Mouse (Mus musculus) CH12.LX (cell line): ENCODE results near the gene Ildr1. TPM values are rescaled to one million over a fixed set of nuclear protein-coding genes. Genes with fewer than 3 reads are reported as not detected.

Experiments
- DNase-seq: peaks from one replicate; pipeline ENCODE4 v3.0.0-alpha.2; 2013; ENCODE audit errors: extremely low read depth
- H3K27ac ChIP-seq: 2 replicates; pipeline ENCODE4 v1.5.1; 2012; ENCODE audit warnings: low read depth, mild to moderate bottlenecking, control low read depth, moderate library complexity; ENCODE audit not compliant: insufficient read depth
- H3K27me3 ChIP-seq: replicated peaks from 2 replicates; pipeline ENCODE3; 2012; ENCODE audit warnings: inconsistent platforms
- H3K36me3 ChIP-seq, 2 experiments: replicated peaks in 1 of 2; 2 replicates each; pipeline versions ENCODE3 to v1.6.1; 2012; ENCODE audit warnings: inconsistent platforms in 1 of 2, low read length in 1 of 2, mild to moderate bottlenecking in 1 of 2, mixed read lengths in 1 of 2, moderate library complexity in 1 of 2; ENCODE audit not compliant: control insufficient read depth in 1 of 2, insufficient read depth in 1 of 2
- H3K4me1 ChIP-seq, 2 experiments: 2 replicates each; pipeline ENCODE4 v1.6.1; 2012; ENCODE audit warnings: inconsistent platforms in 1 of 2, moderate library complexity in 1 of 2; ENCODE audit not compliant: insufficient read depth in 2 of 2, control insufficient read depth in 1 of 2
- H3K4me2 ChIP-seq: 2 replicates; pipeline ENCODE4 v1.6.1; 2012; ENCODE audit warnings: low read depth, mild to moderate bottlenecking, control low read depth; ENCODE audit not compliant: poor library complexity, insufficient read depth, severe bottlenecking
- H3K4me3 ChIP-seq, 3 experiments: fragments of 150-350 bp in 1 of 3; sonication (generic) in 1 of 3; replicated peaks in 1 of 3; 2 replicates each; pipeline versions ENCODE3 to v1.5.1; 2011 to 2012; ENCODE audit warnings: low read depth in 2 of 3, low read length in 2 of 3, mild to moderate bottlenecking in 2 of 3, moderate library complexity in 2 of 3, control low read depth in 1 of 3, improper control_type of control experiment in 1 of 3, inconsistent platforms in 1 of 3, mixed read lengths in 1 of 3; ENCODE audit not compliant: poor library complexity in 1 of 3
- H3K79me2 ChIP-seq: replicated peaks from 2 replicates; pipeline ENCODE4 v1.6.1; 2012; ENCODE audit warnings: mild to moderate bottlenecking, moderate library complexity; ENCODE audit not compliant: control insufficient read depth, poor library complexity, insufficient read depth, severe bottlenecking; ENCODE audit errors: extremely low read depth
- H3K9ac ChIP-seq: 2 replicates; pipeline ENCODE4 v1.6.1; 2012; ENCODE audit warnings: low read depth, mild to moderate bottlenecking, control low read depth, moderate library complexity; ENCODE audit not compliant: insufficient read depth
- H3K9me3 ChIP-seq: replicated peaks from 2 replicates; pipeline ENCODE3; 2012; ENCODE audit warnings: low read length, inconsistent platforms, mixed read lengths
- BHLHE40 ChIP-seq: IDR thresholded peaks from 2 replicates; pipeline ENCODE4 v1.6.1; 2011; ENCODE audit warnings: mild to moderate bottlenecking, low read depth, low read length, improper control_type of control experiment
- CHD2 ChIP-seq: IDR thresholded peaks from 2 replicates; pipeline ENCODE4 v1.6.1; 2011; ENCODE audit warnings: low read length, improper control_type of control experiment
- E2F4 ChIP-seq: IDR thresholded peaks from 2 replicates; pipeline ENCODE4 v1.6.1; 2011; ENCODE audit warnings: low read depth, low read length, improper control_type of control experiment; ENCODE audit not compliant: insufficient replicate concordance
- ETS1 ChIP-seq: conservative IDR thresholded peaks from 2 replicates; pipeline ENCODE4 v1.6.1; 2012; ENCODE audit warnings: low read depth, mild to moderate bottlenecking, inconsistent platforms, low read length, improper control_type of control experiment, moderate library complexity
- IRF4 ChIP-seq: IDR thresholded peaks from 2 replicates; pipeline ENCODE4 v1.6.1; 2014; ENCODE audit warnings: low read depth, mild to moderate bottlenecking, inconsistent platforms, low read length, improper control_type of control experiment
- JUN ChIP-seq: IDR thresholded peaks from 2 replicates; pipeline ENCODE4 v1.6.1; 2011; ENCODE audit warnings: low read depth, mild to moderate bottlenecking, low read length, improper control_type of control experiment, moderate library complexity; ENCODE audit not compliant: insufficient read depth
- MAX ChIP-seq: IDR thresholded peaks from 2 replicates; pipeline ENCODE4 v1.6.1; 2011; ENCODE audit warnings: low read length, improper control_type of control experiment
- MAZ ChIP-seq: IDR thresholded peaks from 2 replicates; pipeline ENCODE4 v1.6.1; 2012; ENCODE audit warnings: low read depth, mild to moderate bottlenecking, inconsistent platforms, low read length, improper control_type of control experiment, moderate library complexity
- MEF2A ChIP-seq: IDR thresholded peaks from 2 replicates; pipeline ENCODE4 v1.6.1; 2014; ENCODE audit warnings: low read depth, mild to moderate bottlenecking, inconsistent platforms, low read length, improper control_type of control experiment, borderline replicate concordance
- MXI1 ChIP-seq: IDR thresholded peaks from 2 replicates; pipeline ENCODE4 v1.6.1; 2011; ENCODE audit warnings: mild to moderate bottlenecking, low read depth, low read length, improper control_type of control experiment
- NELFE ChIP-seq: IDR thresholded peaks from 2 replicates; pipeline ENCODE4 v1.6.1; 2011; ENCODE audit warnings: low read depth, low read length, improper control_type of control experiment
- NRF1 ChIP-seq: IDR thresholded peaks from 2 replicates; pipeline ENCODE4 v1.6.1; 2014; ENCODE audit warnings: low read depth, mild to moderate bottlenecking, inconsistent platforms, low read length, improper control_type of control experiment, moderate library complexity
- POLR2A ChIP-seq: IDR thresholded peaks from 2 replicates; pipeline ENCODE4 v1.6.1; 2011; ENCODE audit warnings: low read depth, mild to moderate bottlenecking, improper control_type of control experiment, low read length
- RAD21 ChIP-seq: IDR thresholded peaks from 2 replicates; pipeline ENCODE4 v1.6.1; 2011; ENCODE audit warnings: low read depth, mild to moderate bottlenecking, low read length, improper control_type of control experiment, moderate library complexity
- RCOR1 ChIP-seq: conservative IDR thresholded peaks from 2 replicates; pipeline ENCODE4 v1.6.1; 2012; ENCODE audit warnings: low read depth, mild to moderate bottlenecking, inconsistent platforms, low read length, improper control_type of control experiment
- SIN3A ChIP-seq: IDR thresholded peaks from 2 replicates; pipeline ENCODE4 v1.6.1; 2012; ENCODE audit warnings: low read length, improper control_type of control experiment, inconsistent platforms
- TCF12 ChIP-seq: IDR thresholded peaks from 2 replicates; pipeline ENCODE4 v1.6.1; 2014; ENCODE audit warnings: low read depth, mild to moderate bottlenecking, inconsistent platforms, low read length, improper control_type of control experiment
- USF1 ChIP-seq: IDR thresholded peaks from 2 replicates; pipeline ENCODE4 v1.6.1; 2014; ENCODE audit warnings: low read depth, mild to moderate bottlenecking, inconsistent platforms, low read length, improper control_type of control experiment
- USF2 ChIP-seq: conservative IDR thresholded peaks from 2 replicates; pipeline ENCODE4 v1.6.1; 2011; ENCODE audit warnings: low read depth, low read length, improper control_type of control experiment
- ZKSCAN1 ChIP-seq: IDR thresholded peaks from 2 replicates; pipeline ENCODE4 v1.6.1; 2012; ENCODE audit warnings: low read depth, inconsistent platforms, low read length, improper control_type of control experiment, borderline replicate concordance
- dilution Hi-C: fragments of 300-500 bp; cut with MboI; formaldehyde crosslinking; loops from 2 replicates; pipeline ENCODE4 v1.14.3; 2020; ENCODE audit warnings: low sequenced_read_pairs; ENCODE audit not compliant: extremely low pct_unique_long_range_greater_than_20kb, extremely low pct_ligation_motif_present
- in situ Hi-C: fragments of 300-500 bp; cut with MboI; formaldehyde crosslinking; loops from 3 replicates; pipeline ENCODE4 v1.14.3; 2019; ENCODE audit warnings: low sequenced_read_pairs, low pct_ligation_motif_present, low pct_unique_long_range_greater_than_20kb, mixed read lengths
- polyA plus RNA-seq: library from polyadenylated mRNA; unstranded; fragments of >175 nt; gene quantifications from 2 replicates; pipeline ENCODE4 v1.2.1, GENCODE M21; 2012; ENCODE audit warnings: low read depth; ENCODE audit not compliant: insufficient read length
- total RNA-seq, 2 experiments: library from RNA; depleted of rRNA; stranded (reverse); fragments of 300-350 nt in 1 of 2; fragments of >200 nt in 1 of 2; gene quantifications; 2 replicates each; pipeline ENCODE4 v1.2.3; 2012 to 2014

Ildr1 gene
- total and polyA plus RNA-seq, 3 experiments = 0.34 to 0.81 (median 0.76) TPM

DNA sequence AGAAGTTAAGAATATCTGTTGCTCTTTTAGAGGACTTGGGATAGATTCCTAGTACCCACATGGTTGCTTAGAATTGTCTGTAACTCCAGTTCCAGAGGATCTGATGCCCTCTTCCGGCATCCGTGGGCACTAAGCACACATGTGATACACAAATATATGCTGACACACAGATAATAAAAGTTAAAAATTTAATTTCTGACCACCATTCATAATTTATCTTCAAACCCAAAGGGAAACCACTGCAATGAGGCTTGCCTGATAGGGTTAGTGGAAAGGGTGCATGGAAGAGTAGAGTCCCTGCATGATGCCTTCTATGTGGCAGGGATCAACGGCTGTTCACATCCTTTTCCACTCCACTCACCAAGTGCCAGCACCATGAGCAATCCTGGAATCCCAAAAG, 77.9 kb downstream of the Ildr1 start:
- dilution Hi-C loops = no loop called here
- H3K4me1 ChIP-seq = peaks cover 3 to 5% of the 10 kb centered on the region in 2 experiments; a peak in 2 of 4 replicates
- in situ Hi-C loops = no loop called here
- H3K79me2 ChIP-seq = no peaks in the 10 kb centered on the region
- H3K9me3 ChIP-seq = no peaks in the 10 kb centered on the region
- DNase-seq = no peak
- no peak overlapping the region for H3K4me2 ChIP-seq
- peaks cover 1% of the 10 kb centered on the region for H3K27me3 ChIP-seq
- H3K27ac ChIP-seq = no peak overlapping the region
- H3K4me3 ChIP-seq = no peak overlapping the region
- TF ChIP-seq POLR2A (no peak), MXI1 (no peak), USF2 (no peak), USF1 (no peak)
- no peaks in the 10 kb centered on the region for H3K36me3 ChIP-seq
- no peak overlapping the region for H3K9ac ChIP-seq

DNA sequence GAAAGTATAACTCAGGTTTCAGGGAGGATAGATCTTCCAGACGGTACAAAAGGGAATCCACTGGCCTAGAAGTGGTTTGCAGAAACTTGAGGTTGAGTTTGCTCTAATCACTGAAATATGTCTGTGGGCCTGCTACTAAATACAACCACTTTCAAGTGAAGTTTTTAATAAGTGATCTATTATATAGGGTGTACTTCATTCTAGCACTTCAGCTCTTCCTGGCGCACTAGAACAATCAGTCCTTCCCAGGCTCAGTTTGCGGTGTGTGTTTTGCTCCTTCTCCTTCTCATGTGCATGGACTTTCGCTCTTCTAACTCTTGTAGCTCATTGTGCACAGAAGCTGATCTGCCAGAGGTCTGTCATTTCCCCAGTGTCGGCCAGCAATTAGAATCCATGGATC, 79.2 kb downstream of the Ildr1 start:
- no peak overlapping the region for H3K4me3 ChIP-seq
- in situ Hi-C loops (no loop called here), dilution Hi-C loops (no loop called here)
- H3K79me2 ChIP-seq = no peaks in the 10 kb centered on the region
- peaks cover 4% of the 10 kb centered on the region for H3K27me3 ChIP-seq
- no peak for DNase-seq
- H3K9ac ChIP-seq = no peak overlapping the region
- TF ChIP-seq MXI1 = no peak
- no peak for TF ChIP-seq CHD2
- no peak for TF ChIP-seq JUN
- no peak for TF ChIP-seq NRF1
- TF ChIP-seq ETS1 = no peak
- TF ChIP-seq MAX = no peak
- no peak for TF ChIP-seq RAD21
- TF ChIP-seq BHLHE40 = no peak
- TF ChIP-seq USF1 = no peak
- TF ChIP-seq MAZ = no peak
- TF ChIP-seq RCOR1 = no peak
- TF ChIP-seq IRF4 = no peak
- TF ChIP-seq NELFE = no peak
- TF ChIP-seq SIN3A = no peak
- TF ChIP-seq ZKSCAN1 = no peak
- TF ChIP-seq MEF2A = no peak
- TF ChIP-seq E2F4 = no peak
- TF ChIP-seq TCF12 = no peak
- H3K4me2 ChIP-seq = no peak overlapping the region
- peaks cover 3 to 5% of the 10 kb centered on the region in 2 experiments; a peak in 2 of 4 replicates for H3K4me1 ChIP-seq
- H3K36me3 ChIP-seq = no peaks in the 10 kb centered on the region
- no peak overlapping the region for H3K27ac ChIP-seq
- no peaks in the 10 kb centered on the region for H3K9me3 ChIP-seq
